Mouse (Mus musculus) heart, embryonic 13.5 days (tissue): ENCODE results near the gene Atp8a2. TPM values are rescaled to one million over a fixed set of nuclear protein-coding genes. Genes with fewer than 3 reads are reported as not detected.

Source experiments
- ATAC-seq: fragments of 200-750 bp; cut with Nextera tagmentation; 2 replicates; pipeline ENCODE4 v1.8.0; 2017; ENCODE audit warnings: moderate TSS enrichment; ENCODE audit not compliant: insufficient number of reproducible peaks, low FRiP score, low TSS enrichment; ENCODE audit errors: extremely low read depth
- H3K27ac ChIP-seq: fragments of 300-500 bp; sonication (generic); replicated peaks from 2 replicates; pipeline ENCODE4 v1.5.1; 2015; ENCODE audit warnings: moderate library complexity, mild to moderate bottlenecking, inconsistent platforms
- H3K27me3 ChIP-seq: fragments of 300-500 bp; sonication (generic); replicated peaks from 2 replicates; pipeline ENCODE4 v1.6.1; 2015; ENCODE audit warnings: mild to moderate bottlenecking, inconsistent platforms
- H3K36me3 ChIP-seq: fragments of 300-500 bp; sonication (generic); 2 replicates; pipeline ENCODE4 v1.6.1; 2015; ENCODE audit warnings: mild to moderate bottlenecking, inconsistent platforms
- H3K4me1 ChIP-seq: fragments of 300-500 bp; sonication (generic); 2 replicates; pipeline ENCODE4 v1.6.1; 2015; ENCODE audit warnings: inconsistent platforms
- H3K4me2 ChIP-seq: fragments of 300-500 bp; sonication (generic); 2 replicates; pipeline ENCODE4 v1.6.1; 2015; ENCODE audit warnings: inconsistent platforms, mild to moderate bottlenecking, moderate library complexity
- H3K4me3 ChIP-seq: fragments of 300-500 bp; sonication (generic); 2 replicates; pipeline ENCODE4 v1.5.1; 2015; ENCODE audit warnings: moderate library complexity, mild to moderate bottlenecking, inconsistent platforms
- H3K9ac ChIP-seq: fragments of 300-500 bp; sonication (generic); 2 replicates; pipeline ENCODE4 v1.6.1; 2015; ENCODE audit warnings: inconsistent platforms, mild to moderate bottlenecking, moderate library complexity
- H3K9me3 ChIP-seq: fragments of 300-500 bp; sonication (generic); 2 replicates; pipeline ENCODE4 v1.6.1; 2016; ENCODE audit warnings: inconsistent platforms
- WGBS: fragments of 180-500 bp; shearing (Covaris S2); methylation state at CpG from one replicate; pipeline ENCODE4 v1.1.7; 2015; ENCODE audit warnings: mixed read lengths; 5-methylcytosine and 5-hydroxymethylcytosine counted together
- polyA plus RNA-seq: library from polyadenylated mRNA; unstranded; fragments of >200 nt; fragmentation: Nextera tagmentation; extraction: Ambion mirVana; gene quantifications from 2 replicates; pipeline ENCODE4 v1.2.1, GENCODE M21; 2015

Atp8a2 gene
- polyA plus RNA-seq, 1 experiment from 2014 or later: 6.7 TPM

DNA sequence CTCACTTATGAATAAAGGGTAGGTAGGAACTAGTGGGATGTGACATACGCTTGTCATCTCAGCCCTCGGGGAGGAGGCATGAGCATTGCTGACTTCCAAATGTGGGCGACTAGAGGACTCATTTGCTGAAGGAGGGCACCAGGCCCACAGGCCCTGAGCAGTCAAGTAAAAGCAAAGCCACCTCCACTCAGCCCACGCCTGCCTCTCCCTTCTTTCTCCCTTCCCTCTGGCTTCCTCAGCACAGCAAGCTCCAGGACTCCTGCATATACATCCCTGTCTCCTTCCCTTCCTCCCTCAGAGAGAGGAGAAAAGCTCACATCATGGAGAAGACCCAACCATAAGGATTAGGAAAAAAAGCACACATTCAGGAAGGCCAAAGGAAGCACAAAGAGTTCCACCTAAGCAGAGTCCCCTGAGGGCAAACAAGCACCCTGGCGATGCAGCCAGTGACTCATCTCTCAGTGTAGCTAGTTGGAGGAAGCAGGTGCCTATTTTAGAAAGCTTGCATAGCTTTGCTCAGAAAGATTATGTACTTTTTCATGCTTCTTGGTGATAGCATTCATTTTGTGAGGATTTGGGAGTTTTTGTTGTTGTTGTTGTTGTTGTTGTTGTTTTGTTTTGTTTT lies 8.7 kb downstream of the Atp8a2 start:
- 65% methylated on average over 5 of the region's 5 CpGs for WGBS
- H3K9ac ChIP-seq: 0 out of 2 replicates have a peak overlapping the region, but pooled peaks have one; percentile 50
- no peak overlapping the region for H3K4me2 ChIP-seq
- ATAC-seq: no peak
- H3K27me3 ChIP-seq: no peaks in the 10 kb centered on the region
- H3K9me3 ChIP-seq: no peaks in the 10 kb centered on the region
- 0 out of 2 replicates have a peak overlapping the region, but pooled peaks have one; percentile 8 for H3K27ac ChIP-seq
- no peak overlapping the region for H3K4me3 ChIP-seq
- H3K36me3 ChIP-seq: no peaks in the 10 kb centered on the region
- peaks cover 45% of the 10 kb centered on the region for H3K4me1 ChIP-seq

DNA sequence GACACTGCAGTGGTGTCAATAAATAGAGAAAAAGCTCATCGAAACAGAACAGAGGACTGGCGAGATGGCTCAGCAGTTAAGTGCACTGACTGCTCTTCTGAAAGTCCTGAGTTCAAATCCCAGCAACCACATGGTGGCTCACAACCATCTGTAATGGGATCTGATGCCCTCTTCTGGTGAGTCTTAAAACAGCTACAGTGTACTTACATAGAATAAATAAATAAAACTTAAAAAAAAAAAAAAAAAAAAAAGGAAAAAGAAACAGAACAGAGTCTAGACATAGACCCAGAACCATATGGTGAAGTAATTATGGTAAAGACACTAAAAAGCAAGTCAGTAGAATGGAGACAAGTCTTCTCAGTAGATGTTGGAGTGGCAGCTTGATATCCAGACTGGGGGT lies 15.7 kb downstream of the Atp8a2 start:
- WGBS: 86% methylated on average over 2 of the region's 2 CpGs
- H3K9ac ChIP-seq: no peak overlapping the region
- ATAC-seq: no peak

DNA sequence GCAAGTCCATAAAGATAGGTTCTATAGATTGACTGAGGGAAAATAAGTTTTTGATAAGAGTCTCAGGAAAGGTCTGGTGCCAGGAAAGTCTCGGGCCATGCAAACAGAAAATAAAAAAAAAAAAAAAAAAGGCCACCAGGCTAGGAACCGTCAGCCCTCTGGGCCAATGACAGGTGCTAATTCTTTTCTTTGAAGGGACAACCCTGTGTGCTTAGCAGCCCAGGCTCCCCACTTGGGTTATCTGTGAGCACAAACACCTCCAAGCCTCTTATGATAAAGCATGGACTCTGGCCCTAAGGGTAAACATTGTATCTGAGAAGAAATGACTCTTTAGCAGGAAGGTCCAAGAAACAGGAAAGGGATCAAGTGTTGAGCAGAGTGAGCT lies 18.4 kb downstream of the Atp8a2 start:
- H3K9me3 ChIP-seq: no peaks in the 10 kb centered on the region
- H3K4me1 ChIP-seq: peaks cover 49% of the 10 kb centered on the region
- peaks cover 26% of the 10 kb centered on the region for H3K27me3 ChIP-seq
- peak overlapping the region; percentile 85 for H3K4me3 ChIP-seq
- no peak overlapping the region; the same call in 1 of the 2 replicates for H3K27ac ChIP-seq
- H3K36me3 ChIP-seq: peaks cover 6% of the 10 kb centered on the region
- H3K4me2 ChIP-seq: peak overlapping the region; percentile 90
- WGBS: 8% methylated on average over 2 of the region's 2 CpGs
- ATAC-seq: no peak
- peak overlapping the region; percentile 93 for H3K9ac ChIP-seq

More for the DNA sequence above, 15.7 kb downstream of the Atp8a2 start:
- Histone ChIP-seq H3K4me3 (no peak overlapping the region), H3K27me3 (peaks cover 7% of the 10 kb centered on the region; the same call in 1 of the 2 replicates), H3K36me3 (peaks cover 6% of the 10 kb centered on the region), H3K4me1 (peaks cover 38% of the 10 kb centered on the region), H3K27ac (no peak overlapping the region), H3K9me3 (no peaks in the 10 kb centered on the region), H3K4me2 (no peak overlapping the region)

DNA sequence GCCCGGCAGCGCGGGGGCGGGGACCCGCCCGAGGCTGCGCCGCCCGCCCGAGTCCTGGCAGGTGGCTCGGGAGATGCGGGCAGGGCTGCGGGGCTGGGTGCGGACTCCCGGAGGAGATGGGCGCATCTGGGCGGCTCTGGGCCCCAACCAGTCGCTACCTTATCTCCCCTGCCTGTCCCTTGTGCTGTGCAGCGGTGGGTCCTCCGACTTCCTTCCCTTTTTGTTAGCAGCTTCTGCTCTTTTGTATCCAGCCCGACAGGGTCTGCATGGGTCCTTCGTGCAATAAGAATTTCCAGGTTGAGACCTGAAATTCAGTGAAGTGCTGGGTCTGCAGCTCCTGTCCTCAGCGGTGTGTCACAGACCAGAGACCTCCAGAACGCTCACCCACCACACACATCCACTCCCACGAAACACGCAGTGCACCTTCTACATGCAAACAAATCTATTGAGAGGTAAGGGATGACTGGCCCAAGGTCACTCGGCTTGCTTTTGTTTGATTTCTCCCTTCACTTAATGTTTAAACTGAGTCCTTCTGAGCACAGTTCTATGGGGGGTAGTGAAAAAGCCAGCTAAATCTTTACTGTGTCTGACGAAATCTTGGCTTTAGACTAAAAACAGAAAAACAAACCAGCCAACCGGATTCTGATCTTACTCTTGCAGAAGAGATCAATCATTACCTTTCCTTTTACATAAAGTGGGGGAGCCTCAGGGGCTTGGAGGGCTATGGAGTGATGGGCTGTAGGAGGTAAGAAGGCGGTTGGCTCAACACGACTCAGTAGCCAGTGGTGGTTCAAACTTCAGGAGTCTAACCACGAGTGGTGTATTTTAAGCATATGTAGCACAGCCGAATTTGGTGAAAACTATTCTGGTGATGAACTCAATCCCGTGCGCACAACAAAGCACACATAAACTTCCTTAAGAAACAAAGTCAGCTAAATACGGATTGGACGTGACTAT lies 19.1 kb downstream of the Atp8a2 start:
- Histone ChIP-seq H3K27me3 (peaks cover 26% of the 10 kb centered on the region), H3K36me3 (peaks cover 6% of the 10 kb centered on the region), H3K9ac (peak overlapping the region; percentile 93), H3K27ac (peak overlapping the region; percentile 83), H3K4me3 (peak overlapping the region; percentile 85), H3K4me1 (peaks cover 50% of the 10 kb centered on the region), H3K9me3 (no peaks in the 10 kb centered on the region), H3K4me2 (peak overlapping the region; percentile 90)
- ATAC-seq: no peak
- WGBS: 13% methylated on average over 37 of the region's 37 CpGs

DNA sequence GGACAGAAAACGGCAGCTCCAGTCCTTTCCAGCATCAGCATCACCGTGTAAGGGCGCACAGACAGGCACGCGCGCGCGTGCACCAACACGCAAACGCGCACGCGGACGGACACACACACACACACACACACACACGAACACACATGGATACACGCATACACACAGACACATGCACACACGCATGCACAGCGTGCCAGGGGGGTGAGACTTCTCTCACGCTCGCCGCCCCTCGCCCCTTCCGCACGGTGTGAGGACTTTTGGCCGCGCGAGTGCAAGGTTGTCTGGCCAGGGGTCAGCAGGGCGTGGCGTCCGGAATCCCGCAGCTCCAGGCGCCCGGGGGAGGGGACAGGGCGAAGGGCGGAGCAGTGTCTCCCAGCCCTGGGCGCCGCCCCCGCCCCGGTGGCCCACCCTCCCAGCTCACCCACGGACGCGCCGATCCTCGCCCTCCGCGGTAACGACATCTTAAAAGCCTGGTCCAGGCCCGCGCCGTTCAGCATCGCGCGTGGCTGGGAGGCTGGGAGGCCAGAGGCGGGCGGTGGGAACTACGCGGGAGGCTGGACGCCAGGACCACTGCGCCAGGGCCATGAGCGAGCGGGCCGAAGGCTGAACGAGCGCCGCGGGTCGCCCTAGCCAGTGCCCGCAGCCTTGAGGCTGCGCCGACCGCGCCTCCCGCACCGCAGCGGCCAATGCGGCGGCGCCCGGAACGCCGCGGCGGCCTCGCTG lies 19.9 kb downstream of the Atp8a2 start:
- Histone ChIP-seq H3K4me3 (peak overlapping the region; percentile 85), H3K9me3 (no peaks in the 10 kb centered on the region), H3K27me3 (peaks cover 26% of the 10 kb centered on the region), H3K36me3 (peaks cover 6% of the 10 kb centered on the region), H3K27ac (peak overlapping the region; percentile 83), H3K9ac (peak overlapping the region; percentile 93), H3K4me2 (peak overlapping the region; percentile 90), H3K4me1 (peaks cover 58% of the 10 kb centered on the region)
- under 1% methylated on average over 83 of the region's 84 CpGs for WGBS
- peak; percentile 47; the same call in 1 of the 2 replicates for ATAC-seq

DNA sequence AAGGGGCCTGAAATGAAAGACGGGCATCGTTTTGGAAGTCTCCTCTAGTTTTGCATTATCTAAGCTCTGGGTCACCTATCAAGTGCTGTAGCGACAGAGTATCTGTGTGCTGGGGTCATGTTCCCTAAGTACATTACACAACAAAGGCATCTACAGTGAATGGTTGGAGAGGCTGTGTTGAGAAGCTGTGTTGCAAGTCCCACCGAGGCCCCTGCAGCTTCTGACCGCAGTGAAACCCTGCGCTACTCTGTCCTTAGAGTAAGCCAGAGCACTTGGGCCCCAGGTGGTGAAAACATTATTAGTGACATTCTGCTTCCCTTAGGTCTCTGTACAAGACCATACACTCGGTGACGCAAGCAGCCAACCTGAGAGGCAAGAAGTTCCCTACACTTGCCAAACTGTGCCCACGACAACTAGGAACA lies 20.5 kb downstream of the Atp8a2 start:
- Histone ChIP-seq H3K9ac (peak overlapping the region; percentile 93), H3K4me2 (peak overlapping the region; percentile 90), H3K27me3 (peaks cover 26% of the 10 kb centered on the region), H3K4me1 (peaks cover 64% of the 10 kb centered on the region), H3K36me3 (peaks cover 6% of the 10 kb centered on the region), H3K9me3 (no peaks in the 10 kb centered on the region), H3K4me3 (peak overlapping the region; percentile 85), H3K27ac (peak overlapping the region; percentile 83)
- ATAC-seq: no peak
- 26% methylated on average over 9 of the region's 9 CpGs for WGBS

DNA sequence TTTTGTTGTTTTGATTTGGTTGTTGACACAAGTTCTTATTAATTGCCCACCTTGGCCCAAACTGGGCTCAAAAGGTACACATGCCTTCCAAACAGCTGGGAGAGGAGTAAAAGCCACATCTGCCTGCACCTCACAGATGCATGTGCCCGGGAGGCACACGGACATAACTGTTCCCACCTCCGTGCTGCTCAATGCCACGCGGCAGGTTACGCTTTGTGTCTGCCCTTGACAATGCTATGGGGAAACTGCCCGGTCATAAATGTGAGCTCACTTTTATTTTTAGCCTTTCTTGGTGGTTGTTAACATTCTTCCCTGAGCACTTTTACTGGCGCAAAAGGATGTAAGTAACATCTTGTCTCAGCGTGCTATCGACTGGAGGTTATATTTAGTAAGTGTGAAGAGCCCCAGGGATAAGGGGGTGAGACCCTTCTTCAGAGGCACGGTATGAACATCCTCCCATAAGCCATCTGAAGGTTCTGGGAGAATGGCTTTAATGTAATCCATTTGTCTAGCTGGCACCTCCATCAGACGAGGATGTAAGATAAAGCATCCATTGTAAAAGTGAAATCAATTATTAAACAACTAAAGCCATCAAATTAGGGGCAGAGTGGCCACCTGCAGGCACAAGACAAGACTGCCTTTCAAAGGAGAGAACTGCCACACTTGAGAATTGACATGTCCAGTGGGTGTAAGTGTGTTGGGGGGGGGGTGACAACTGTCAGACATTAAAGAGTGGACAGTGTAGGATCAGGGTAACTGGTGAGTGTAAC lies 24.5 kb downstream of the Atp8a2 start:
- Histone ChIP-seq H3K9ac (peak overlapping the region; percentile 67), H3K27ac (peak overlapping the region; percentile 89)
- no peak; the same call in 1 of the 2 replicates for ATAC-seq

DNA sequence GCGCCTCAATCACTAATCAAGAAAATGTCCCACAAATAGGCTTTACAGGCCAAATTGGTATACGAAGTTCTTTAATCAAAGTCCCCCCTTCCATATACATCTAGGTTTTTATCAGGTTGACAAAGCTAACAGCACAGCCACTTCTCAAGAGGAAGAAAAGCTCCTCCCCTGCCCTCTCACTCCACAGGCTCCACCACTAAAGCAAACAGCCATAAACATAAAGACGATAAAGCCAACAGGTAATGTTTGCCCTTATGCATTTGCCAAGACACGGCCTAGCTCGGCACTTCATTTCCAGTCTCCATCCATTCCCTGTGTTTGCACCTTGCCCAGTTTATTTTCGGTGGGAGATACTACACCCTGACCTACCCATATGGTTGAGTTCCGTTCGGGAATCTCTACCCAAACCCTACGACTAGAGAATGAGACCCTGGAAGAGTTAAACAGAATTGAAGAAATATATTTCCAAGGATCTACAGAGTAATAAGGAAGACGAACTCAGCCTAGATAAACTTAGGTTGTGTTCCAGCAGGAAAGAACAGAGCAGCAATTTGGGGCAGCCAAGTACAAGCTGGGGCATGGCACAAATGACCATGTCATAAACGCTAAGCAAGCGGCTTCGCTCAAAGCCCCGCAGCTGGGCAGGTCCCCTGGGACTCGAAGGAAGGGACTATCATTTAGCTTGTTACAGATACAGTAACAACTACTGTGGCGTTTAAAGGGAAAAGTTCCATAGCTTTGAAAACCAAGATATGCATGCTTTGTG lies 26.0 kb downstream of the Atp8a2 start:
- no peak for ATAC-seq
- Histone ChIP-seq H3K4me1 (peaks cover 38% of the 10 kb centered on the region), H3K4me3 (no peak overlapping the region), H3K27me3 (peaks cover 16% of the 10 kb centered on the region), H3K27ac (peak overlapping the region; percentile 89; the same call in 1 of the 2 replicates), H3K9ac (no peak overlapping the region), H3K36me3 (no peaks in the 10 kb centered on the region), H3K9me3 (no peaks in the 10 kb centered on the region), H3K4me2 (no peak overlapping the region)
- WGBS: 77% methylated on average over 16 of the region's 16 CpGs

More for the DNA sequence above, 24.5 kb downstream of the Atp8a2 start:
- WGBS: 24% methylated on average over 12 of the region's 12 CpGs
- no peaks in the 10 kb centered on the region for H3K9me3 ChIP-seq
- H3K36me3 ChIP-seq: no peaks in the 10 kb centered on the region
- peaks cover 26% of the 10 kb centered on the region for H3K27me3 ChIP-seq
- H3K4me3 ChIP-seq: no peak overlapping the region
- peaks cover 47% of the 10 kb centered on the region for H3K4me1 ChIP-seq
- H3K4me2 ChIP-seq: peak overlapping the region; percentile 40

DNA sequence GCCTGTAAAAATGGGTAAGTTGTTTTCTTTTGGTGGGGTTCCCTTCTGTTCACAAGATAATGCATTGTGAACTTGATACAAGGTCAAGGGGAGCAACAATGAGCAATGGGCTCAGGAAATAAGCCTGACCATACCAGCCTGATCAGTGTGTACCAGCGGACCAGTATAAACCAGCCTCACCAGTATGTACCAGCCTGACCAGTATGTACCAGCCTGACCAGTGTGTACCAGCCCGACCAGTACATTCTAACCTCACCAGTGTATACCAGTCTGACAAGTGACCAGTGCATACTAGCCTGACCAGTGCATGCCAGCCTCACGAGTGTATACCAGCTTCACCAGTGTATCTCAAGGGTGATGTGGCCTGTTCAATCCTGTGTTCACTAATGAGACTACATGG lies 33.6 kb downstream of the Atp8a2 start:
- Histone ChIP-seq H3K27me3 (no peaks in the 10 kb centered on the region), H3K4me2 (no peak overlapping the region), H3K27ac (no peak overlapping the region), H3K4me3 (no peak overlapping the region), H3K9ac (no peak overlapping the region), H3K4me1 (no peaks in the 10 kb centered on the region), H3K36me3 (no peaks in the 10 kb centered on the region), H3K9me3 (no peaks in the 10 kb centered on the region)
- no peak for ATAC-seq
- 74% methylated on average over 3 of the region's 3 CpGs for WGBS

DNA sequence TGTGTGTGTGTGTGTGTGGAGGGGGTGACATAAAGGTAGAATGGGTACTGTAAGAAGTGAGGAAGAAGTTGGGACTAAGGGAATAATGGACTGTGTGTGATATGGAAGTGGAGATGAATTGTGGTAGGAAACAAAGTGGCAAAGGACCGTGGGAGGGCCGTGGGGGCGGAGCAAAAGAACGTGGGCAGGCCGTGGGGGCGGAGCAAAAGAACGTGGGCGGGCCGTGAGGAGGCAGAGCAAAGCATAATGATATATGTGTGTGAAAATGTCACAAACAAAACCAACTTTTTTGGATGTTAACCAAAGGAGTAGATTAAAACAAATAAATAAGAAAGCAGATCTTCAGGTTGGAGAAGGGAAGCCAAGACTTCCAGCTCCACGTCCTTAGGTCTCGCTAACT lies 44.6 kb downstream of the Atp8a2 start:
- Histone ChIP-seq H3K9me3 (no peaks in the 10 kb centered on the region), H3K36me3 (no peaks in the 10 kb centered on the region), H3K4me2 (no peak overlapping the region), H3K4me1 (no peaks in the 10 kb centered on the region), H3K27ac (no peak overlapping the region), H3K4me3 (no peak overlapping the region), H3K9ac (no peak overlapping the region), H3K27me3 (no peaks in the 10 kb centered on the region)
- no peak for ATAC-seq
- WGBS: 76% methylated on average over 11 of the region's 11 CpGs
